Mouse (Mus musculus) ES-Bruce4 (cell line): ENCODE results near the gene Man1c1.
A peak's percentile ranks its signal among the peaks of the same experiment; 100 is the strongest.

Experiments used
- CTCF ChIP-seq: IDR thresholded peaks from one replicate; pipeline ENCODE4 v1.8.1; 2011; ENCODE audit warnings: low read depth, low read length
- EP300 ChIP-seq: IDR thresholded peaks from 2 replicates; pipeline ENCODE4 v1.6.1; 2011; ENCODE audit warnings: low read depth, low read length; ENCODE audit not compliant: insufficient read depth

DNA sequence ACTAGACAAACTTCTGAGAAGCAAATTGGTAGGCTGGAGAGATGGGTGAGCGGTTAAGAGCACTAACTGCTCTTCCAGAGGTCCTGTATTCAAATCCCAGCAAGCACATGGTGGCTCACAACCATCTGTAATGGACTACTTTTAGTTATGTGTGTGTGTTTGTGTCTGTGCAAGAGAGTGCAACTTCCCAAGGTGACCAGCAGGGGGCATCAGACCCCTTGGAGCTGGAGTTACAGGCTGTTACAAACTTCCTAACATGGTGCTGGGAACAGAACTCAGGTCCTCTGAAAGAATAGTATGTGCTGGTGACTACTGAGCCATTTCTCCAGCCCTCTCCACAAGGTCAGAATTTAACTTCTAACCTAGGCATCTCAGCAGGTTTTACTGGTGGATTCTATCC, 11.7 kb downstream of the Man1c1 start:
- TF ChIP-seq CTCF (peak; percentile 34), EP300 (no peak)
